Mouse (Mus musculus) heart, embryonic 12.5 days (tissue): Measurements from ENCODE around the gene Adcy9. TPM values are rescaled to one million over a fixed set of nuclear protein-coding genes. Genes with fewer than 3 reads are reported as not detected.
A peak's percentile ranks its signal among the peaks of the same experiment; 100 is the strongest.

Source experiments
- ATAC-seq: fragments of 200-750 bp; cut with Nextera tagmentation; 2 replicates; pipeline ENCODE4 v1.8.0; 2017; ENCODE audit warnings: moderate TSS enrichment, moderate library complexity; ENCODE audit not compliant: insufficient number of reproducible peaks, low FRiP score
- H3K27ac ChIP-seq: fragments of 300-500 bp; sonication (generic); 2 replicates; pipeline ENCODE4 v1.5.1; 2016; ENCODE audit warnings: mild to moderate bottlenecking, moderate library complexity; ENCODE audit not compliant: poor library complexity, severe bottlenecking
- H3K27me3 ChIP-seq: fragments of 300-500 bp; sonication (generic); replicated peaks from 2 replicates; pipeline ENCODE4 v1.6.1; 2016; ENCODE audit warnings: mild to moderate bottlenecking, moderate library complexity
- H3K36me3 ChIP-seq: fragments of 300-500 bp; sonication (generic); 2 replicates; pipeline ENCODE4 v1.6.1; 2016; ENCODE audit warnings: mild to moderate bottlenecking, moderate library complexity
- H3K4me1 ChIP-seq: fragments of 300-500 bp; sonication (generic); replicated peaks from 2 replicates; pipeline ENCODE4 v1.6.1; 2016; ENCODE audit warnings: mild to moderate bottlenecking
- H3K4me2 ChIP-seq: fragments of 300-500 bp; sonication (generic); 2 replicates; pipeline ENCODE4 v1.6.1; 2016; ENCODE audit warnings: mild to moderate bottlenecking, moderate library complexity
- H3K4me3 ChIP-seq: fragments of 300-500 bp; sonication (generic); 2 replicates; pipeline ENCODE4 v1.5.1; 2016; ENCODE audit warnings: mild to moderate bottlenecking
- H3K9ac ChIP-seq: fragments of 300-500 bp; sonication (generic); 2 replicates; pipeline ENCODE4 v1.6.1; 2016; ENCODE audit warnings: mild to moderate bottlenecking, moderate library complexity
- H3K9me3 ChIP-seq: fragments of 300-500 bp; sonication (generic); replicated peaks from 2 replicates; pipeline ENCODE4 v1.6.1; 2016; ENCODE audit warnings: mild to moderate bottlenecking, moderate library complexity
- WGBS: fragments of 180-500 bp; shearing (Covaris S2); methylation state at CpG from one replicate; pipeline ENCODE4 v1.1.7; 2016; 5-methylcytosine and 5-hydroxymethylcytosine counted together
- polyA plus RNA-seq: library from polyadenylated mRNA; unstranded; fragments of >200 nt; fragmentation: Nextera tagmentation; extraction: Ambion mirVana; gene quantifications from 2 replicates; pipeline ENCODE4 v1.2.1, GENCODE M21; 2016

The Adcy9 gene
- 0.88 and 1.4 TPM in 2 replicates for polyA plus RNA-seq

- peak; percentile 95 for ATAC-seq
- Histone ChIP-seq H3K4me3 (peak within 1 kb of the TSS; percentile 68), H3K9me3 (no peaks in the 10 kb centered on the region), H3K9ac (peak within 1 kb of the TSS; percentile 78), H3K27me3 (peaks cover 29% of the 10 kb centered on the region), H3K4me2 (peak within 1 kb of the TSS; percentile 90), H3K27ac (0 out of 2 replicates have a peak within 1 kb of the TSS, but pooled peaks have one; percentile 8), H3K36me3 (no peaks in the 10 kb centered on the region), H3K4me1 (peaks cover 17% of the 10 kb centered on the region)
- WGBS = under 1% methylated on average over 54 of the region's 64 CpGs
Observed at GRCm38 (mm10) chr16:4420298-4421054, at the start of gene Adcy9. Adcy9 (minus strand) TSS chr16:4420498.

- no peak for ATAC-seq
- Histone ChIP-seq H3K27ac (no peak overlapping the region), H3K4me3 (no peak overlapping the region), H3K4me2 (no peak overlapping the region), H3K9me3 (no peaks in the 10 kb centered on the region), H3K9ac (no peak overlapping the region), H3K36me3 (no peaks in the 10 kb centered on the region), H3K4me1 (peaks cover 5% of the 10 kb centered on the region), H3K27me3 (no peaks in the 10 kb centered on the region)
- 45% methylated on average over 10 of the region's 10 CpGs for WGBS
Observed at GRCm38 (mm10) chr16:4469599-4470352, 49.5 kb upstream of the Adcy9 start.

- Histone ChIP-seq H3K4me3 (no peak overlapping the region), H3K27ac (no peak overlapping the region), H3K9ac (peak overlapping the region; percentile 45; the same call in 1 of the 2 replicates), H3K4me2 (no peak overlapping the region), H3K36me3 (no peaks in the 10 kb centered on the region), H3K4me1 (no peaks in the 10 kb centered on the region), H3K27me3 (no peaks in the 10 kb centered on the region; the same call in 1 of the 2 replicates), H3K9me3 (no peaks in the 10 kb centered on the region)
- ATAC-seq = no peak
- 76% methylated on average over 9 of the region's 9 CpGs for WGBS
Observed at GRCm38 (mm10) chr16:4464529-4465089, 44.3 kb upstream of the Adcy9 start.

DNA sequence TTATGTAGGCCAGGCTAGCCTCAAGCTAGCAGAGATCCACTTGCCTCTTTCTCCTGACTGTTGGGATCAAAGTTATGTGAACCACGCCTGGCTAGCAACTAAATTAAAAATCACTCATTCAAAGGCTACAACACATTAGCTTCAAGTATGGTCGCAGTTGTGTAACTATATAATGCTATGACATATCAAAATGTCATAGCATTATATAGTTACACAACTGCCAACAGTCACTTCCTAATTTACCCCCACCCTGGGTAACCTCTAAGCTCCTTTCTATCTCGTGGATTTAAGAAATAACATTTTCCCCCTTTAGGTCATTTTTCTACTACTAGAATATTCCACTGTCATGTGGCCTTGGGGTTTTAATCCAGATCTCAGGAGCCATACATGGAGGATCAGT lies 37.6 kb upstream of the Adcy9 start:
- Histone ChIP-seq H3K9me3 (no peaks in the 10 kb centered on the region), H3K36me3 (no peaks in the 10 kb centered on the region), H3K4me2 (no peak overlapping the region), H3K4me1 (no peaks in the 10 kb centered on the region), H3K9ac (no peak overlapping the region), H3K27ac (no peak overlapping the region), H3K27me3 (no peaks in the 10 kb centered on the region), H3K4me3 (no peak overlapping the region)
- no peak for ATAC-seq
- WGBS = 75% methylated on average over 3 of the region's 3 CpGs

DNA sequence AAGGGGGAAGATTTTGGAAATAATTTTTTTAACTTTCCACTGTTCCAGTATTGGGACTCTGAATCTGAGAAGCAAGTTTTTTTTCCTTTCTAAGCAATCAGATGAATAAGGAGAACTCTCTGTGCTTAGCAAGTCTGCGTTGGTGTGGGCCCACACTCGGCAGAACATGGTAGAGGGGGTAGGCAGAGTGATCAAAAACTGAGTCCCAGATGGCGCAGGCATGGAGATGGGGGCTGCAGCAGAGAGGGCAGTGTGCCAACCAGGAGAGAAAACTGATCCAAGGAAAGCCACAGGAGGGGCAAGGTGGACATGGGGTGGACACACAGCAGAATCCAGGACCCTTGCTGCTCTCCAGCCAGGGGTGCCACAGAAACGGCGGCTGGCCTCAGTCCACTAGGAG lies 36.1 kb upstream of the Adcy9 start:
- H3K4me1 ChIP-seq = no peaks in the 10 kb centered on the region
- no peak overlapping the region for H3K4me3 ChIP-seq
- no peaks in the 10 kb centered on the region for H3K27me3 ChIP-seq
- H3K9me3 ChIP-seq = no peaks in the 10 kb centered on the region
- H3K36me3 ChIP-seq = no peaks in the 10 kb centered on the region
- no peak overlapping the region for H3K9ac ChIP-seq
- H3K4me2 ChIP-seq = no peak overlapping the region
- 81% methylated on average over 5 of the region's 5 CpGs for WGBS
- H3K27ac ChIP-seq = no peak overlapping the region
- no peak for ATAC-seq

DNA sequence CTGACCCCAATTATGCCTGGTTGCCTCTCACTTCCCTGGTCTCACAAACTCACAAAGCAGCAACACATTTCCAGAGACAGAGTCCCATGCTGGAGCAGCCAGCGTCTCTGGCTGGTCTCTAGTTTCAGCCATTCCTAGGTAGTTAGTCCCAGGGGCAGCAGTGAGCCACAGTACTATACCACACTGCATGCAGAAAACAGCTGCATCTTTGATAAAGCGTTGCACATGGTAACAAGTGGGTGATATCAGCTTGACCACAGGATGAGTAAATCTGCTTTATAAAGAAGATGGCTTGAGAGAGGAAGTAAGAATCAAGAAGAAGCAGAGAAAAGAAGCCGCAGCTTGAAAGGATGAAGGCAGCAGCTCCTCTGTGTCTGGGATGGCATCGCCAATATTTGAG lies 35.4 kb upstream of the Adcy9 start:
- H3K4me2 ChIP-seq = no peak overlapping the region
- 78% methylated on average over 4 of the region's 4 CpGs for WGBS
- H3K27me3 ChIP-seq = no peaks in the 10 kb centered on the region
- ATAC-seq = no peak
- no peak overlapping the region for H3K9ac ChIP-seq
- H3K9me3 ChIP-seq = no peaks in the 10 kb centered on the region
- no peaks in the 10 kb centered on the region for H3K36me3 ChIP-seq
- H3K27ac ChIP-seq = no peak overlapping the region
- H3K4me1 ChIP-seq = no peaks in the 10 kb centered on the region
- no peak overlapping the region for H3K4me3 ChIP-seq

DNA sequence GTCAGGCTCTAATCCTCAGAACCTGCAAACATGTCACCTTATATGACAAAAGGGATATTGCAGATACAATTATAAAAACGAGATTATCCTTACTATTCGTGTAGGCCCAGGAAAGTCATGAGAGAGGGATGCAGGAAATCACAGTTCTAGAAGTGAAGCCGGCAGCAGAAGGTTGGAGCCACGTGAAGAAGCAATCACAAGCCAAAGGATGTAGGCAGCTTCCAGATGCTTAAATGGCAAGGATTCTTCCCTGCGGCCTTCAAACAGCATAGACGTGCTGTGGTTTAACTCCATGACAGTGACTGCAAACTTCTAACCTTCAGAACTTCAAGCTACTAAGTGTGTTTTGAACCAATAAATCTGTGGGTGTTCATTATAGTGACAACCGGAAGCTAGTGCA lies 34.3 kb upstream of the Adcy9 start:
- no peak for ATAC-seq
- H3K27ac ChIP-seq = no peak overlapping the region
- no peaks in the 10 kb centered on the region for H3K4me1 ChIP-seq
- H3K4me2 ChIP-seq = no peak overlapping the region
- H3K36me3 ChIP-seq = no peaks in the 10 kb centered on the region
- no peak overlapping the region for H3K9ac ChIP-seq
- 79% methylated on average over 7 of the region's 7 CpGs for WGBS
- no peaks in the 10 kb centered on the region for H3K27me3 ChIP-seq
- H3K9me3 ChIP-seq = no peaks in the 10 kb centered on the region
- no peak overlapping the region for H3K4me3 ChIP-seq

DNA sequence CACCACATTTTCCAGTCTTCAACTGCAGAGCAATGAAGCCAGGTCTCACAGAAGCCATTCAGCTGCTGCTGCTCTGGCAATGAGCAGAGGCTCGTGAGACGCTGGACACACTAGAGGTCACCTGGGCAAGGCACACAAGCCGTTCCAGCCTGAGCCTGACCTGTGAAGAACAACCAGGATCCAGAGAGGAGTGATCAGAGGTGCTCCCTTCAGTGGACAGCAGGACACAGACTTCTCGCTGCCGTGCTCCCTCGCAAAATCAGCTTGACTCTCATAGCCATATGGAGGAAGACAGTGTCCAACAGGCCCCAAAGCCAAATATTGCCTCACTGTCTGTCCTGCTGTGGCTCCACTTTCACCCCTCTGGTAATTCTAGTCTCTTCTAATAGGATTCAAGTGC lies 29.1 kb upstream of the Adcy9 start:
- Histone ChIP-seq H3K36me3 (no peaks in the 10 kb centered on the region), H3K9ac (no peak overlapping the region), H3K9me3 (no peaks in the 10 kb centered on the region), H3K4me2 (no peak overlapping the region), H3K4me3 (no peak overlapping the region), H3K27ac (no peak overlapping the region), H3K27me3 (no peaks in the 10 kb centered on the region), H3K4me1 (0 out of 2 replicates have a peak, but pooled peaks cover 2% of the 10 kb centered on the region)
- ATAC-seq = no peak
- 84% methylated on average over 6 of the region's 6 CpGs for WGBS

DNA sequence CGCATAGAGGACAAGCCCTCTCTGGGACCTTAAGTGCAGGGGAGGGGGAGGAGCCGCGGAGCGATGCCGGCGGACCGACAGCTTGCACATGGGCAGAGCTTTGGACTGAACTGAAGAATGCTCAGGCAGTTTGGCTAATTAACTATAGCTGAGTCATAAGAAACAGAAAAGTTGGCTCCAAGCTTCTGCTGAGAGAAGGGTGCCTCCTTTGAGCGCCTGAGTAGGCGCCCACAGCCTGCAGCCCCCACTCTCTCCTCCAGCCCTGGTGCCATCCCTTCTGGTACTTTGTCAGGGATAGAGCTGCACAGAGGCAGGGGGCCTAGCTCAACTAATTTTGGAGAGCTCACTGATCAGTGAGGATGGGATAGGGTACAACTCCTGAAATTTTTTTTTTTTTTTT lies 27.9 kb upstream of the Adcy9 start:
- Histone ChIP-seq H3K4me2 (no peak overlapping the region), H3K27me3 (no peaks in the 10 kb centered on the region), H3K4me1 (0 out of 2 replicates have a peak, but pooled peaks cover 2% of the 10 kb centered on the region), H3K27ac (no peak overlapping the region), H3K9me3 (no peaks in the 10 kb centered on the region), H3K4me3 (no peak overlapping the region), H3K9ac (no peak overlapping the region), H3K36me3 (no peaks in the 10 kb centered on the region)
- WGBS = 41% methylated on average over 9 of the region's 9 CpGs
- ATAC-seq = no peak

DNA sequence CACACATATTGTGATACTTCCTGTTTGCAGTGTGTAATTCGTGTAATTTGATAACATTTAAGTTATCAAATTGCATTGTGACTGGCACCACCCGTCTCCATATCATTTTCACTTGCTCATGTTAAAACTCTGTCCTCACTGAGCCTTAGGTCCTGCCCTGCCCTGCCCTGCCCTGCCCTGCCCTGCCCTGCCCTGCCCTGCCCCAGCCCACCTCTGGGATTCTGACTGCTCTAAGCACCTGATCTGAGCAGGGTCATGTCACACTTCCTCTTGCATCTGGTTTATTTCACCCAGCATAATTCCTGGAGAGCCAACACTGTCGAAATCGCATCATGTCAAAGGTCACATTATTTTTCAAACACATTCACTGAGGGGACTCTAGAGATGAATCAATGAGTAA lies 26.1 kb upstream of the Adcy9 start:
- ATAC-seq = no peak
- H3K4me1 ChIP-seq = 0 out of 2 replicates have a peak, but pooled peaks cover 2% of the 10 kb centered on the region
- no peak overlapping the region for H3K27ac ChIP-seq
- H3K36me3 ChIP-seq = no peaks in the 10 kb centered on the region
- H3K9me3 ChIP-seq = no peaks in the 10 kb centered on the region
- H3K27me3 ChIP-seq = no peaks in the 10 kb centered on the region
- 54% methylated on average over 4 of the region's 4 CpGs for WGBS
- H3K9ac ChIP-seq = no peak overlapping the region
- H3K4me3 ChIP-seq = no peak overlapping the region
- H3K4me2 ChIP-seq = no peak overlapping the region

GRCm38 (mm10) chr16:4444378-4444777 lies 24.1 kb upstream of the Adcy9 start:
- WGBS = 66% methylated on average over 1 of the region's 1 CpGs

More at GRCm38 (mm10) chr16:4444378-4444777, 24.1 kb upstream of the Adcy9 start:
- no peak overlapping the region for H3K4me2 ChIP-seq
- no peaks in the 10 kb centered on the region for H3K36me3 ChIP-seq
- H3K27me3 ChIP-seq = no peaks in the 10 kb centered on the region
- H3K4me1 ChIP-seq = 0 out of 2 replicates have a peak, but pooled peaks cover 2% of the 10 kb centered on the region
- no peaks in the 10 kb centered on the region for H3K9me3 ChIP-seq
- no peak overlapping the region for H3K4me3 ChIP-seq
- no peak for ATAC-seq
- no peak overlapping the region for H3K27ac ChIP-seq
- H3K9ac ChIP-seq = no peak overlapping the region
